Mouse (Mus musculus) hindlimb bud, embryonic 11.5 days (tissue): ENCODE results near the gene Trim8.

Experiments used
- DNase-seq: peaks from one replicate; pipeline ENCODE4 v3.0.0-alpha.2; 2012; ENCODE audit warnings: low read depth, low spot score; ENCODE audit errors: extremely low spot score

Trim8 gene

GRCm38 (mm10) chr19:46542750-46543149, 41.2 kb downstream of the Trim8 start:
- no peak for DNase-seq

- no peak for DNase-seq
Measured at GRCm38 (mm10) chr19:46547565-46547964, 46.1 kb downstream of the Trim8 start.

GRCm38 (mm10) chr19:46548110-46548509, 46.6 kb downstream of the Trim8 start:
- no peak for DNase-seq

GRCm38 (mm10) chr19:46550385-46550784, 48.9 kb downstream of the Trim8 start:
- DNase-seq: no peak

GRCm38 (mm10) chr19:46552496-46552895, 51.0 kb downstream of the Trim8 start:
- no peak for DNase-seq

GRCm38 (mm10) chr19:46553541-46553955, 52.0 kb downstream of the Trim8 start:
- no peak for DNase-seq

- no peak for DNase-seq
Measured at GRCm38 (mm10) chr19:46558009-46558408, 56.5 kb downstream of the Trim8 start.

- no peak for DNase-seq
Measured at GRCm38 (mm10) chr19:46558631-46559030, 57.1 kb downstream of the Trim8 start.

- DNase-seq: no peak
Measured at GRCm38 (mm10) chr19:46562132-46562531, 60.6 kb downstream of the Trim8 start.

- no peak for DNase-seq
Measured at GRCm38 (mm10) chr19:46562581-46563515, 61.3 kb downstream of the Trim8 start.

GRCm38 (mm10) chr19:46563603-46564002, 62.1 kb downstream of the Trim8 start:
- no peak for DNase-seq

- DNase-seq: no peak
Measured at GRCm38 (mm10) chr19:46564043-46564462, 62.6 kb downstream of the Trim8 start.
